Mouse (Mus musculus) stomach, postnatal 0 days (tissue): ENCODE data around the gene Stub1.

ENCODE experiments used
- CTCF ChIP-seq: IDR thresholded peaks from 2 replicates; pipeline ENCODE4 v1.5.1; 2016; ENCODE audit warnings: antibody characterized with exemption, low read depth, mild to moderate bottlenecking, moderate library complexity
- EP300 ChIP-seq: optimal IDR thresholded peaks from 2 replicates; pipeline ENCODE3; 2016; ENCODE audit warnings: antibody characterized with exemption

- TF ChIP-seq CTCF (no peak), EP300 (no peak)
Measured at GRCm38 (mm10) chr17:25794197-25794596, 39.0 kb downstream of the Stub1 start.
